Mouse (Mus musculus): Measurements from ENCODE around the gene Slc4a4. TPM values are rescaled to one million over a fixed set of nuclear protein-coding genes. Genes with fewer than 3 reads are reported as not detected.

The Slc4a4 gene
- polyA plus RNA-seq, 2 experiments: 0.50 to 0.57 TPM

DNA sequence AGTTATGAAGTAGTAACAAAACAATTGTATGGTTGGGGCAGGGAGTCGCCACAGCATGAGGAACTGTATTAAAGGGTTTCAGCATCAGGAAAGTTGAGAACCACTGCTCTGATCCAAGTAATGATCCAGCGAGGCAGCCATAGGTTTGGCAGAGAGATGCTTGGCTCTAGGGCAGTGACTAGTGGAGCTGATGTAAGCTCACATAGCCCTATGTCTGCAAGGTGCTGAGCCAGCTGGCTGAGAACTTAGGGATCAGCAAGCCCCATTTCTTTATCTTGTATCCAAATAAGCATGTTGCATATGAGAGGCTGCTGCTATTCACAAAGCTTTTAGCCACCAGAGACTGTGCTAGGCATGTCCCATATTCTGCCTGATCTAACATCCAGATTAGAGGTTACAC is 259.7 kb downstream of the Slc4a4 start:
- DNase-seq (ENCODE audit: low read depth in 3 of 3, low spot score in 3 of 3): no peak
- 54% methylated on average over 2 of the region's 2 CpGs for WGBS (ENCODE audit: insufficient replicate concordance)
- no peak for ATAC-seq (ENCODE audit: insufficient read depth)
- TF ChIP-seq CTCF (IDR thresholded peaks at IDR 0.05; ENCODE audit: low read depth) (no peak), EP300 (IDR thresholded peaks at IDR 0.05; ENCODE audit: low read depth) (no peak)
- H3K36me3 ChIP-seq (replicated peaks; ENCODE audit: control insufficient read depth, insufficient read depth, low read depth): no peaks in the 10 kb centered on the region
- no peak overlapping the region for H3K4me2 ChIP-seq (ENCODE audit: low read depth)
- no peak overlapping the region for H3K4me3 ChIP-seq (ENCODE audit: insufficient read depth in 1 of 2, low read depth in 2 of 2, low read length in 2 of 2)
- no peaks in the 10 kb centered on the region for H3K9me3 ChIP-seq (ENCODE audit: control insufficient read depth, low read length)
- H3K9ac ChIP-seq (replicated peaks): no peak overlapping the region
- no peaks in the 10 kb centered on the region for H3K27me3 ChIP-seq (ENCODE audit: control insufficient read depth, insufficient read depth, low read length)
- no peak overlapping the region for H3K27ac ChIP-seq
- H3K4me1 ChIP-seq (replicated peaks; ENCODE audit: control insufficient read depth in 2 of 2, insufficient read depth in 2 of 2, low read length in 1 of 2): no peaks in the 10 kb centered on the region

DNA sequence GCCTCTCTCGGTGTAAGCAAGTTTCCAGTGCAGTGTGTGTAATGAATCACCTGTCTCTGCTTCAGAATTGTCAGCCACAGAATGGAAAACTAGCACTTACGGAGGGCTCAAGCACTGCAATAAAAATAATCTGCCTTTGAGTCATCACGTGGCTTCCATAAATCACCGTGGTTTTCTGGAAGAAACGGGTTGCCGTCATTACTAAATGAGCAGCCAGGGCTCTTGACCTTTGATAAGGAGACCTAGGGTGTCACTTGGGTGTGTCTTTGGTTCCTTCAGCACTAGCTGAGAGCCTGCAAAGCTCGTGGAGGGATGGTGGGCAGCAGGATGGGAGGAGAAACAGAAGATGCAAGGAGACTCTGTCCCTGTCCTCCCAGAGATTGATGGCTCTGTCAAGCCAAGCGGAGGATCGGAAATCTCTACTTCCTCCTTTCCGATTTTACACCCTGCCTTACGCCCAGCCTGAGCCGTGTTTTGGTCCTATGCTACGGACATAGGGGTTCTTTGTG is 260.7 kb downstream of the Slc4a4 start:
- ATAC-seq (ENCODE audit: insufficient read depth): no peak
- Histone ChIP-seq H3K4me3 (ENCODE audit: insufficient read depth in 1 of 2, low read depth in 2 of 2, low read length in 2 of 2) (no peak overlapping the region), H3K36me3 (replicated peaks; ENCODE audit: control insufficient read depth, insufficient read depth, low read depth) (no peaks in the 10 kb centered on the region), H3K27ac (no peak overlapping the region), H3K27me3 (ENCODE audit: control insufficient read depth, insufficient read depth, low read length) (no peaks in the 10 kb centered on the region), H3K9ac (replicated peaks) (no peak overlapping the region), H3K4me2 (ENCODE audit: low read depth) (no peak overlapping the region), H3K9me3 (ENCODE audit: control insufficient read depth, low read length) (no peaks in the 10 kb centered on the region), H3K4me1 (replicated peaks; ENCODE audit: control insufficient read depth in 2 of 2, insufficient read depth in 2 of 2, low read length in 1 of 2) (no peaks in the 10 kb centered on the region)
- TF ChIP-seq EP300 (IDR thresholded peaks at IDR 0.05; ENCODE audit: low read depth) (no peak), CTCF (IDR thresholded peaks at IDR 0.05; ENCODE audit: low read depth) (no peak)
- DNase-seq (ENCODE audit: low read depth in 3 of 3, low spot score in 3 of 3): no peak
- WGBS (ENCODE audit: insufficient replicate concordance): 12% methylated on average over 13 of the region's 13 CpGs

DNA sequence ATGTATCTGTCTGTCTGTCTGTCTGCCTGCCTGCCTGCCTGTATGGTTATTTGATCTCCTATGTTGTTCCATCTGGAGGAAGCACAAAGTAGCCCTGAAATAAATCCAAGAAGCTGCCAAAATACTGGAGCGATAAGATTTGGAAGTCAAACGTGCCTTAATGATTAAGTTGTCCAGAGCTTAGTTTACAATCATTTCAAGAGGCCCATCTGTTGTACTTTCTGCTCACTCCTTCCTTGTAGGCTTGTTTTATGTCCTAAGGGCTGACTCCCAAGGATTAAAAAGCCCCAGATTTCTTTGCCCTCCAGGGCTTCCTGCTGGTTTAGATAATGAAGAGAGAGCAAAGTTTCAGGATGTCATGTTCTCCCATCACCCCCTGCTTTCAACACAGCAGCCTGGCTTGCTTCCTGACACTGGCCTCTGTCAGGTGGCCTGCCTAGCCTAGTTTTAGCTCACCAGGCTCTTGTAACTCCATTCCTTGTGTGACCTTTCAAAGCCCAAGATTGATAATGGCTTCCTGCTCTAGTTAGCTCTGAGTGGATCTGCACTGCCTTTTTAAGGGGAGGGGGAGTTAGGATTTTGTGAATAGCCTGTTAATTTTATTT is 262.9 kb downstream of the Slc4a4 start:
- no peak overlapping the region for H3K27ac ChIP-seq
- ATAC-seq (ENCODE audit: insufficient read depth) (no peak), DNase-seq (ENCODE audit: low read depth in 3 of 3, low spot score in 3 of 3) (no peak)
- no peaks in the 10 kb centered on the region for H3K27me3 ChIP-seq (ENCODE audit: control insufficient read depth, insufficient read depth, low read length)
- no peaks in the 10 kb centered on the region for H3K9me3 ChIP-seq (ENCODE audit: control insufficient read depth, low read length)
- TF ChIP-seq EP300 (IDR thresholded peaks at IDR 0.05; ENCODE audit: low read depth) (no peak), CTCF (IDR thresholded peaks at IDR 0.05; ENCODE audit: low read depth) (no peak)
- WGBS (ENCODE audit: insufficient replicate concordance): 57% methylated on average over 2 of the region's 2 CpGs
- H3K36me3 ChIP-seq (replicated peaks; ENCODE audit: control insufficient read depth, insufficient read depth, low read depth): no peaks in the 10 kb centered on the region
- H3K4me1 ChIP-seq (replicated peaks; ENCODE audit: control insufficient read depth in 2 of 2, insufficient read depth in 2 of 2, low read length in 1 of 2): no peaks in the 10 kb centered on the region
- H3K9ac ChIP-seq (replicated peaks): no peak overlapping the region
- H3K4me3 ChIP-seq (ENCODE audit: insufficient read depth in 1 of 2, low read depth in 2 of 2, low read length in 2 of 2): no peak overlapping the region
- no peak overlapping the region for H3K4me2 ChIP-seq (ENCODE audit: low read depth)

DNA sequence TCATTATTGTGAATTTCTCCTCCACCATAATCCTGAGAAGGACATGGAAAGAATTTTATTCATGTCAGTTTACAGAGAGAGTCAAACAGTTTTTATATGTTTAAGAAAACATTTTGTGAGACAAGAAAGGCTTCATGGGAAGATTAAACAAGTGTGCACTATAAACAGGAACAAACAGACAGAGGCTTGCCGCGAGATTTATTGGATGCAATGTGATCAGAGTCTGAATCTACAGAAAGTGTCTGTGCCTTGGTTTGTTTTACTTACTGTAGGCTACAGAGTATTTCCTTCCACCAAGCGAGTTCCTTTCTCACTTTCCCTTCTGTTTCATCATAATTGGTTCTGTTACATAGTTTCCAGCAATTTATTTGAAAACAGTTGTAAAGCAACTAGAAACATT is 264.5 kb downstream of the Slc4a4 start:
- WGBS (ENCODE audit: insufficient replicate concordance): 59% methylated on average over 3 of the region's 3 CpGs
- TF ChIP-seq EP300 (IDR thresholded peaks at IDR 0.05; ENCODE audit: low read depth): no peak
- TF ChIP-seq CTCF (IDR thresholded peaks at IDR 0.05; ENCODE audit: low read depth): no peak
- H3K9me3 ChIP-seq (ENCODE audit: control insufficient read depth, low read length): no peaks in the 10 kb centered on the region
- no peak overlapping the region for H3K27ac ChIP-seq
- ATAC-seq (ENCODE audit: insufficient read depth) (no peak), DNase-seq (ENCODE audit: low read depth in 3 of 3, low spot score in 3 of 3) (no peak)
- H3K36me3 ChIP-seq (replicated peaks; ENCODE audit: control insufficient read depth, insufficient read depth, low read depth): no peaks in the 10 kb centered on the region
- no peak overlapping the region for H3K4me2 ChIP-seq (ENCODE audit: low read depth)
- H3K4me3 ChIP-seq (ENCODE audit: insufficient read depth in 1 of 2, low read depth in 2 of 2, low read length in 2 of 2): no peak overlapping the region
- H3K27me3 ChIP-seq (ENCODE audit: control insufficient read depth, insufficient read depth, low read length): no peaks in the 10 kb centered on the region
- no peaks in the 10 kb centered on the region for H3K4me1 ChIP-seq (replicated peaks; ENCODE audit: control insufficient read depth in 2 of 2, insufficient read depth in 2 of 2, low read length in 1 of 2)
- H3K9ac ChIP-seq (replicated peaks): no peak overlapping the region

DNA sequence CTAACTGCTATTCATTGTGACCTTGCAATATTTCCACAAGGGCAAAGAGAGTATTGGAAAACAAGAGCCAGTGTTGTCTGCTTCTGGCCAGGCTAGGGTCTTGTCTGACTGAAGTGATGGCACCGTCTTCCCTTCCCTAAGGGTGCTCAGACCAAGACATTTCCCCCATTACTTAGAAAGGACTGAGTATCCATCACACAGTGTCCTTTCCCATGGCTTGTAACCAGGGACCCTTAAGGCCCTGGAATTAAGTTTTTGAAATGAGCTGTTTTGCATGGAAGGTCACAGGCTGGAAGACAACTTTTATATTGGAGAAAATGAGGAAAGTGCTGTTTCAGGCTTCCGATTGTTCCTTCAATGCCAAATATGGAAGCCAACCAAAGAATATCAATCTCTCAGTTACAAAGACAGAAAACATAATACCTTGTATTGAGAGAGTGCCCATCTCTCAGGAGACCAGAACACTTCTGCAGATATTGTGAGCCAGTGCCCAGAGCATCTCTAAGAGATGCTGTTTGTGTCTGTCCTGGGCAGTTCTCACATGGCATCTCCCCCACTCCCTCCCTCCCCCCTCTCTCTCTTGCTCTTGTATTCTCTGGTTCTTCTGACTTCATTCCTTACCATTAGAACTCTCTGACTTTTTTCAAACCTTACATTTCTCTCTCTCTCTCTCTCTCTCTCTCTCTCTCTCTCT is 284.6 kb downstream of the Slc4a4 start:
- DNase-seq (ENCODE audit: low read depth in 3 of 3, low spot score in 3 of 3) (no peak), ATAC-seq (ENCODE audit: insufficient read depth) (no peak)
- H3K4me2 ChIP-seq (ENCODE audit: low read depth): no peak overlapping the region
- H3K27ac ChIP-seq: no peak overlapping the region
- no peak overlapping the region for H3K9ac ChIP-seq (replicated peaks)
- H3K27me3 ChIP-seq (ENCODE audit: control insufficient read depth, insufficient read depth, low read length): no peaks in the 10 kb centered on the region
- 62% methylated on average over 2 of the region's 2 CpGs for WGBS (ENCODE audit: insufficient replicate concordance)
- no peaks in the 10 kb centered on the region for H3K9me3 ChIP-seq (ENCODE audit: control insufficient read depth, low read length)
- H3K36me3 ChIP-seq (replicated peaks; ENCODE audit: control insufficient read depth, insufficient read depth, low read depth): no peaks in the 10 kb centered on the region
- TF ChIP-seq CTCF (IDR thresholded peaks at IDR 0.05; ENCODE audit: low read depth) (no peak), EP300 (IDR thresholded peaks at IDR 0.05; ENCODE audit: low read depth) (no peak)
- H3K4me3 ChIP-seq (ENCODE audit: insufficient read depth in 1 of 2, low read depth in 2 of 2, low read length in 2 of 2): no peak overlapping the region
- H3K4me1 ChIP-seq (replicated peaks; ENCODE audit: control insufficient read depth in 2 of 2, insufficient read depth in 2 of 2, low read length in 1 of 2): no peaks in the 10 kb centered on the region
